Mouse (Mus musculus): ENCODE data around the gene Dmrtc1c2. TPM values are rescaled to one million over a fixed set of nuclear protein-coding genes. Genes with fewer than 3 reads are reported as not detected.
"Not testable (repeated sequence)": the region's sequence is repeated elsewhere in the genome, so short reads cannot be mapped to it uniquely, and the experiment has no call there.

The Dmrtc1c2 gene
- not detected in 2 replicates for polyA plus RNA-seq (2014; fragmentation: Nextera tagmentation; extraction: Ambion mirVana)

- WGBS: no CpG with 5 or more reads among the region's 13 CpGs
- not testable (repeated sequence) for ATAC-seq (replicated peaks; ENCODE audit: low FRiP score, low TSS enrichment, low read depth); H3K9ac ChIP-seq (ENCODE audit: low read length); H3K27me3 ChIP-seq (replicated peaks; ENCODE audit: control insufficient read depth, insufficient read depth, low read length); H3K4me1 ChIP-seq (replicated peaks; ENCODE audit: control insufficient read depth, insufficient read depth, low read length); H3K4me3 ChIP-seq (ENCODE audit: low read depth, low read length); DNase-seq (ENCODE audit: low spot score); H3K36me3 ChIP-seq (ENCODE audit: control insufficient read depth, insufficient read depth, low read length); H3K9me3 ChIP-seq (ENCODE audit: control insufficient read depth, low read length); H3K4me2 ChIP-seq (ENCODE audit: low read length); H3K27ac ChIP-seq (ENCODE audit: low read depth)
Observed at GRCm38 (mm10) chrX:102854516-102854915, at the start of gene Dmrtc1c2. Dmrtc1c2 (minus strand) TSS chrX:102854616.

GRCm38 (mm10) chrX:102867871-102868270, 13.5 kb upstream of the Dmrtc1c2 start, which contains the start of gene 1700031F05Rik:
1700031F05Rik (minus strand) TSS chrX:102867971.
- no peaks in the 10 kb centered on the region for H3K4me1 ChIP-seq (replicated peaks; ENCODE audit: control insufficient read depth, insufficient read depth, low read length)
- H3K9ac ChIP-seq (ENCODE audit: low read length): no peak within 1 kb of the TSS
- H3K4me2 ChIP-seq (ENCODE audit: low read length): no peak within 1 kb of the TSS
- DNase-seq (ENCODE audit: low spot score): no peak
- H3K9me3 ChIP-seq (ENCODE audit: control insufficient read depth, low read length): no peaks in the 10 kb centered on the region
- no peaks in the 10 kb centered on the region for H3K27me3 ChIP-seq (replicated peaks; ENCODE audit: control insufficient read depth, insufficient read depth, low read length)
- H3K4me3 ChIP-seq (ENCODE audit: low read depth, low read length): no peak within 1 kb of the TSS
- 90% methylated on average over 6 of the region's 6 CpGs for WGBS
- ATAC-seq (replicated peaks; ENCODE audit: low FRiP score, low TSS enrichment, low read depth): no peak
- no peaks in the 10 kb centered on the region for H3K36me3 ChIP-seq (ENCODE audit: control insufficient read depth, insufficient read depth, low read length)
- no peak within 1 kb of the TSS for H3K27ac ChIP-seq (ENCODE audit: low read depth)

GRCm38 (mm10) chrX:102812311-102812710, 42.1 kb downstream of the Dmrtc1c2 start:
- H3K4me3 ChIP-seq (ENCODE audit: low read depth, low read length): no peak overlapping the region
- H3K9me3 ChIP-seq (ENCODE audit: control insufficient read depth, low read length): no peaks in the 10 kb centered on the region
- no peak for ATAC-seq (replicated peaks; ENCODE audit: low FRiP score, low TSS enrichment, low read depth)
- no peak overlapping the region for H3K27ac ChIP-seq (ENCODE audit: low read depth)
- DNase-seq (ENCODE audit: low spot score): no peak
- no peaks in the 10 kb centered on the region for H3K36me3 ChIP-seq (ENCODE audit: control insufficient read depth, insufficient read depth, low read length)
- WGBS: 64% methylated on average over 4 of the region's 4 CpGs
- no peaks in the 10 kb centered on the region for H3K4me1 ChIP-seq (replicated peaks; ENCODE audit: control insufficient read depth, insufficient read depth, low read length)
- H3K9ac ChIP-seq (ENCODE audit: low read length): no peak overlapping the region
- no peaks in the 10 kb centered on the region for H3K27me3 ChIP-seq (replicated peaks; ENCODE audit: control insufficient read depth, insufficient read depth, low read length)
- H3K4me2 ChIP-seq (ENCODE audit: low read length): no peak overlapping the region

DNA sequence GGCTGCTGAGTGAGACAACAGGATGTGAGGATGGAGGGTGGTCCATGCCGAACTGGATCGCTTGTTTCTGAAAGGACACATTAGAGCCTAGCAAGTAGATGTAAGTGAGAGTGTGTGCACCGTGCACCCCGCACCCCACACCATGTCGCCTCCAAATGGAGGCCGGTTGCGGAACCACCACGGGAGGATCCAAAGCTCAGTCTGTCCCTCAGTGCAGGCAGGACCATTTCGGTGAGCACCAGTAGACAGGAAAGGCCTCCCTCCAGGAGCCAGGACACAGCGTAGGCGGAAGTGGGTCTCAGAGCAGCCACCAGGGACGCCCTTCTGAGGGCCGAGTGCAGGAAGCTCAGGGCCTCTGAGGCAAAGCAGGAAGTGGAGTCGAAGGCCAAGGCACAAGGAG, 51.8 kb downstream of the Dmrtc1c2 start, which contains the start of gene Dmrtc1c1:
TSS of gene Dmrtc1c1 (plus strand) at position 301 of the 400 bp plus-strand sequence.
- no CpG with 5 or more reads among the region's 14 CpGs for WGBS
- H3K36me3 ChIP-seq (ENCODE audit: control insufficient read depth, insufficient read depth, low read length); H3K4me3 ChIP-seq (ENCODE audit: low read depth, low read length); H3K4me2 ChIP-seq (ENCODE audit: low read length); DNase-seq (ENCODE audit: low spot score); H3K27ac ChIP-seq (ENCODE audit: low read depth); H3K9me3 ChIP-seq (ENCODE audit: control insufficient read depth, low read length); H3K4me1 ChIP-seq (replicated peaks; ENCODE audit: control insufficient read depth, insufficient read depth, low read length); ATAC-seq (replicated peaks; ENCODE audit: low FRiP score, low TSS enrichment, low read depth); H3K27me3 ChIP-seq (replicated peaks; ENCODE audit: control insufficient read depth, insufficient read depth, low read length); H3K9ac ChIP-seq (ENCODE audit: low read length): not testable (repeated sequence)

Other genes starting within 250 kb of the Dmrtc1c2 start
- 8.6 and 10.3 TPM in 2 replicates for gene Phka1, start 210.4 kb downstream of the Dmrtc1c2 start, polyA plus RNA-seq (2014; fragmentation: Nextera tagmentation; extraction: Ambion mirVana)
- gene Gm3880, start 167.6 kb downstream of the Dmrtc1c2 start, polyA plus RNA-seq (2014; fragmentation: Nextera tagmentation; extraction: Ambion mirVana): not detected in 2 replicates
- gene Gm9112, start 147.0 kb downstream of the Dmrtc1c2 start, polyA plus RNA-seq (2014; fragmentation: Nextera tagmentation; extraction: Ambion mirVana): not detected in 2 replicates
- gene Dmrtc1b, start 146.8 kb downstream of the Dmrtc1c2 start, polyA plus RNA-seq (2014; fragmentation: Nextera tagmentation; extraction: Ambion mirVana): not detected in 2 replicates
- gene Dmrtc1c1, start 51.7 kb downstream of the Dmrtc1c2 start, polyA plus RNA-seq (2014; fragmentation: Nextera tagmentation; extraction: Ambion mirVana): not detected in 2 replicates
- gene 1700031F05Rik, start 13.4 kb upstream of the Dmrtc1c2 start, polyA plus RNA-seq (2014; fragmentation: Nextera tagmentation; extraction: Ambion mirVana): not detected in 2 replicates
- gene Dmrtc1a, start 54.1 kb upstream of the Dmrtc1c2 start, polyA plus RNA-seq (2014; fragmentation: Nextera tagmentation; extraction: Ambion mirVana): 1.1 and 1.3 TPM in 2 replicates
- gene 1700011M02Rik, start 54.3 kb upstream of the Dmrtc1c2 start, polyA plus RNA-seq (2014; fragmentation: Nextera tagmentation; extraction: Ambion mirVana): not detected in 2 replicates
- gene 1700018G05Rik, start 73.8 kb upstream of the Dmrtc1c2 start, polyA plus RNA-seq (2014; fragmentation: Nextera tagmentation; extraction: Ambion mirVana): not detected in 2 replicates

All from intestine, embryonic 14.5 days (tissue).